Mouse (Mus musculus) CH12F3 (cell line): Measurements from ENCODE around the gene Cplane1.

Experiments
- in situ Hi-C: fragments of 300-500 bp; cut with MboI; formaldehyde crosslinking; loops from 2 replicates; pipeline ENCODE4 v1.14.3; 2020; ENCODE audit warnings: low sequenced_read_pairs

Cplane1 gene

GRCm38 (mm10) chr15:8291251-8291650 lies 122.3 kb downstream of the Cplane1 start:
- in situ Hi-C loops, result no loop called here

DNA sequence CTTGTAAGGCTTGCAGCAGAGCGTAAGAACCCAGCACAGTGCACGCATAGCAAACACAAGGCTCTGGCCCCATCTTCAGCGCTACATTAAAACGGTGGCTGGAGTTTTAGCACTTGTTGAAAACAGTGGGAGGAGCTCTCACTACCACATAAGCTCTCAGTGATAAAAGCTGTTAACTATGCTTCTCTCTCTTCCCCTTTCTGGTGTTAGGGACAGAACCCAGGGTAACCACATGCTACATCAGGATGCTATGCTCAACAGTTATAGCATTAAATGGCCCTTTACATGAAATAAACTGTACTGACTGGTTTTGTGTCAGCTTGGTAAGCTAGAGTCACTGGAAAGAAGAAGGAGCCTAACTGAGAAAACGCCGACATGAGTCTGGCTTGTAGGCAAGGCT lies 125.2 kb downstream of the Cplane1 start:
- in situ Hi-C loops, result no loop called here

GRCm38 (mm10) chr15:8302944-8303343 lies 134.0 kb downstream of the Cplane1 start:
- in situ Hi-C loops, result no loop called here

DNA sequence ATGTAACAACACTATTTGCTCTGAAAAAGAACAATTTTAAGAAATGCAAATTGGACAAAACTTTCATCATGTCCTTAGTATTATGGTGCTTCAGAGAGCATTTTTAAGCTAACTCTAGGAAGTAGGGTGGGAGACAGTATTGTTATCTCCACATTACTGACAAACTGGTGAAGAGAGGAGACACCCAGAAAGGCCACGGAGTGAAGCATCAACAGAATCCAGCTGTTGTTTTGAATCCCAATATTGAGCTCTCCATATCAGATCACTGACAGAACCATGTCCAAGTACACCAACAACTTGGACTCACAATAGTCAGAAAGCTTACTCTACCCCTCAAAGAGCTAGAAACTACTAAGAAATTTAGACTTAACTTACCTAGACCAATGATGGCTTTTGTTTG lies 136.6 kb downstream of the Cplane1 start:
- in situ Hi-C loops, result no loop called here

DNA sequence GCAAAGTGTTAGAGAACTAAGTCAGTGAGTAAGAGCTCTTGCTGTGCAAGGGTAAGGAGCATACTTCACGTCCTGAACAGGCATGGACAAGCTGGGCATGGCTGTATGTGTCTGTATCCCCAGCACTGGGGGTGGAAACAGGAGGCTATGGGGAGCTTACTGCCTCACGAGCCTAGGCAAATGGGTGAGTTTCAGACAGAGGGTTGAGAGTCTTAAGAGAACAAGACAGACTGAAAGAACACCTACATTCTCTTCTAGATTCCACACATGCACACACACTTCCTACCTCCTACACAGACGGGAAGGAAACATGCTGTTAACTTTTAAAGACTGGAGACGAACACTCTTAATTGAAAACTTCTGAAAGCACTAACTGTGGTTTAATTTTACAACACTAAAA lies 148.5 kb downstream of the Cplane1 start:
- in situ Hi-C loops, result no loop called here

DNA sequence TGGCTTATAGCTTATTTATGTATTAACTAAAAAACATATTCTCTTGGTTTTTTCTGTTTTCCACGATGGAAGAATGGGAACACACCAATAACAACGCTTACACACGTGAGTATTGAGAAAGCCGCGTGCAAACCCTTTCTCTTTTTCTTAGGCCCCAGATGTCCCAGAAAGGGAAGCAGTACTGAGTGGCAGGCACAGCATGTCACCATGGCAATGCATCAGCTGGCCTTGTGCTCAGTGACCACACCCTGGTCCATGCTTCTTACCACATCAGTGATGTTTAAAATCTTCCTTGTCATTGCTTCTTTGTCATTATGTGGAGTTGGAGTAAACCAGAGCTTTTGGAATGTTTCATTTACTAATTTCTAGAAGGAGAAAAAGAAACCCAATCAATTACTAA lies 150.3 kb downstream of the Cplane1 start:
- in situ Hi-C loops, result no loop called here
